Mouse (Mus musculus): ENCODE data around the gene Surf6.
A peak's percentile ranks its signal among the peaks of the same experiment; 100 is the strongest.
"Not testable (repeated sequence)": the region's sequence is repeated elsewhere in the genome, so short reads cannot be mapped to it uniquely, and the experiment has no call there.

Gene Surf6

DNA sequence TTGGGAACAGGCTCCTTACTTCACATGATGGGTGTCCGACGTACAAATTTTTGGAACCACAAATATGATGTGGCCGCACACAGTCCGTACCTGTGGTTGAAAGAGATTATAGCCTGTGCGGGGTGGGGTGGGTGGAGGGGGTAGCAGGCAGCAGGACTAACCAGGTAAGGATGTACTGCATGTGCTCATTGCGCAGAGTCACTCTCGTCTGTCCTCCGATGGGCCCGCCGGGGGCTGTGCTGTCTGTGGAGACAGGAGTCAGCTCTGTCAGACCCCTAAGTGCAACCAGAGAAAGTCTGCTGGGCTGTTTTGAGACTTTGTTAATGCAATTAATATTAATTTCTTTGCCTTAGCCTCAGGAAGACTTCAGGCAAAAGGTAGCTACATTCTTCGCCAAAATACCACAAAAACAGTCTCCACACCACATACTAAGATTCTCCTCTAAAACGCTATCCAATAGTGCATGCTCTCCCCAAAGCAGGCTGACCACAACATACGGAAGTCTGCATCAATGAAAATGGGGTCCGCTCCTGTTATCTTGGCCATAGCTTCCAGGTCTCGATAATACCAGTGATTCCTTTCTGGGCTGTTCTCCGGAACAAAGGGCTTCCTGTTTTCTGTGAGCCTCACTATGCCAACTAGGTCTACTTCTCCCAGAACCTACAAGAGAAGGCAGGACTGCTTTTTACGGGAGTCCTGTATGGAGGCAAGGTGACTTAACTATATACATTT, 10.9 kb upstream of the Surf6 start:
- peak; percentile 17 for DNase-seq (ENCODE audit: low read depth)

DNA sequence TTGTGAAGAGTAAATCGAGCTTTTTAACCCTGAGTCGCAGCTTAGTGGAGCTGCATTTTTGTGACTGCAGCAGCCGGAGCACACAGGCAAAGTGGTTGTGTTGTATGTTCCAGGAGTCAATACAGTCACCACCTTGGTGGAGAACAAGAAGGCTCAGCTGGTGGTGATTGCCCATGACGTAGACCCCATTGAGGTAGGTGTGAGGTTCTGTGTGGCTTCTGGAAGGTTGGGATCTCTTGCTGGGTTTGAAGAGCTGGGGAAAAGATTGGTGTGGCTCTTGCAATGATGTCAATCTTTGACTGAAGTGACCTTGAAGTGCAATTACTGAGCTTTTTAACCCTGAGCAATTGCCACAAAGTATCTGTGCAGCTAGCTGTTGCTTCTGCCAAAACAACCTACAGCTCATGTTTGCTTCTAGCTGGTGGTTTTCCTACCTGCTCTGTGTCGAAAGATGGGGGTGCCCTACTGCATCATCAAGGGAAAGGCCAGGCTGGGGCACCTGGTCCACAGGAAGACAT, 9.6 kb upstream of the Surf6 start:
- DNase-seq (ENCODE audit: low read depth) = peak; percentile 39

GRCm38 (mm10) chr2:26910994-26911765, 8.5 kb upstream of the Surf6 start:
- peak; percentile 82 for DNase-seq (ENCODE audit: low read depth)

DNA sequence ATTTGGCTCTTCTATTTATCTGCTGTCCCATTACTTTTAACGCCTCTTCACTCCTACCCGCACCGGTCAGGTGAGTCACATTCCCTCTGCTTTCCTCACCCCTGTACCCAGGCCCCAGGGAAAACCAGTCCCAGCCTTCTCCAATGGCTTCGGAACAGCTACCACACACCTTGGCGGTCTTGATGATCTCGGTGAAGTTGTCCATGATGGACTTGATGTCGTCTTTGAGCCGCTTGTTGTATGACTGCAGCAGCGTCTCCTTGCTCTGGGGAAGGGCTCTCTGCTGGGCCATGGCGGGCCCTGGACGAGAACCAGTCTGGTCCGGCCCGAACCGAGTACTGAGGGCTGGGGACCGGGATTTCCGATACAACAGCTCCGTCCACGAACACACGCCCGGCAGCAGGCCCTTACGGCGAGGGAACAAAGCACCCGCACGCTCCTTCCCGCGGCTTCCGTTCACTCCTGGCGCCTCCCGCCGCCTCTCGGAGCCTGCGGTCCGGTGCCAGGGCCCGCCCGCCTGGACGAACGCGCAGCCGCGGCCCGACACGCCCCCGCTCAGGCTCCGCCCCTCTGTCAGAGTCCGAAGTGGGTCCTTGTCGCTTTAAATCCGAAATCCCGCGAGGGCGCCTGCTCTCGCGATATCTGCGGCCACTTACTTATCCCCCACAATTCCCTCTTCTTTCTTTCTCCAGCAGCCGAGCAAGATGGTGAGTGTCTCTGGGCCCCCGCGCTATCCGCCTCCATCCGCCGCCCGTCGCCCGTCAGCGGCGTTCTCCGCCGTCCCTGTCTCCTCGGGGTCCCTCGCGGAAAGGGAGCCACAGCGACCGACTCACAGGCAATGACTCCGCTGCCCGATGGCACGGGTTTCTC, 7.7 kb upstream of the Surf6 start, which contains the start of the genes Med22 and Rpl7a:
TSS of gene Med22 (minus strand) at position 554 of the 870 bp plus-strand sequence.
TSS of gene Rpl7a (plus strand) at position 641 of the 870 bp plus-strand sequence.
- DNase-seq (ENCODE audit: low read depth) = peak; percentile 100

GRCm38 (mm10) chr2:26909387-26909784, 6.7 kb upstream of the Surf6 start:
- no peak for DNase-seq (ENCODE audit: low read depth)

- peak; percentile 32 for DNase-seq (ENCODE audit: low read depth)
Measured at GRCm38 (mm10) chr2:26908710-26909386, 6.2 kb upstream of the Surf6 start.

DNA sequence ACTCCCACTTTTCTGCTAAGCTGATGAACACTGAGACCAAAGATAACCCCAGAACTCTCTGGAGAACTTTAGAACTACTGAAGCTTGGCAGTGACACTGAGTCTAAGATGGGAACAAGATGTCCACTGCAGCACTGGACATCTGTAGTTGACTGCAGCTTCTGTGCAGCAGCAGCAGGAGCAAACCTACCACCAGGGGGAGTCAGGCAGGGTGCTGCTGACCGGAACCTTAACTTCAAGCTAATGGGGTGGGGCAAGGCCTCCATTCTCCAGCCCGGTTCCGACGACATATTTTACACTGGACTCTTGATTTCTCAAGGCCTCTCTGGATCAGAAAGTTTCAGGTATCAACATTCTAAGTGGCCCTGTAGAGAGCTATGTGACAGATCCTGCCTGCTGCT, 4.4 kb upstream of the Surf6 start:
- DNase-seq (ENCODE audit: low read depth) = peak; percentile 74

DNA sequence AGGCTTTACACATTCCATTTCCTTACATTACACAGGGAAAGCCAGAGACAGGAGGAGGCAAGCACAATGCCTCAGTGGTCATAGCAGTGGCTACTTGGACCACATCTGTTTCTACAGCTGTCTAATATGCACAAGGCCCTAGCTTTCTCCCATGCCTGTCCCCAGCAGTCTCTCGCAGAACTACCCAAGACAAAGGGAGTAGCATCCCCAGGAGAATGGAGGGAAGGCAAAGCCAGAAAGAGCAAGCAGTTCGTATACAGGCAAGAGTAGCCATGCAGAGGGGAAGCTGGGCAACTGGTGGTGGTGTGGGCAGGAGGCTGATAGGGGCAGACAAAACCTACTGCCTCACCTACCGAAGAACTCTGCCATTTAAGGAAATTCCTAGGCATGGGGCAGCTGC, 3.8 kb upstream of the Surf6 start:
- DNase-seq (ENCODE audit: low read depth) = no peak

GRCm38 (mm10) chr2:26905936-26906335, 3.3 kb upstream of the Surf6 start:
- DNase-seq (ENCODE audit: low read depth) = no peak

DNA sequence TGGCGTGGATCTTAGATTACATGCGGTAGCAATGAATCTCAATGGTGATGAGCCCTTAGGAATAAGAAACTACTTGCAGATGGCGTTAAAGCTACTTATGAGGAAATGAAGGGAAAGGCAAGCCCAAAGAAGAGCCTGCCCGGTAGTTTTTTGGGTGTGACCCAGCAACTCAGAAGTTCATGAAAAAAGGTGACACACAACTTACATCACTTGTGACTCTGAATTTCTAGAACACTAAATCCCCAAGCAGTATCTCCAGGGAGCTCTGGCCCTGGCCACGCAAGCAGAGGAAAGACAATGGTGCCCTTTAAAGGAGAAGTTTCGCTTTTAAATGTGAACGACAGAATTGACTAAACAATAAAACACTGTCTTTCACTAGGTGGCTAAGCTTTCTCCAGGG, 632 bp upstream of the Surf6 start:
- DNase-seq (ENCODE audit: low read depth) = no peak

DNA sequence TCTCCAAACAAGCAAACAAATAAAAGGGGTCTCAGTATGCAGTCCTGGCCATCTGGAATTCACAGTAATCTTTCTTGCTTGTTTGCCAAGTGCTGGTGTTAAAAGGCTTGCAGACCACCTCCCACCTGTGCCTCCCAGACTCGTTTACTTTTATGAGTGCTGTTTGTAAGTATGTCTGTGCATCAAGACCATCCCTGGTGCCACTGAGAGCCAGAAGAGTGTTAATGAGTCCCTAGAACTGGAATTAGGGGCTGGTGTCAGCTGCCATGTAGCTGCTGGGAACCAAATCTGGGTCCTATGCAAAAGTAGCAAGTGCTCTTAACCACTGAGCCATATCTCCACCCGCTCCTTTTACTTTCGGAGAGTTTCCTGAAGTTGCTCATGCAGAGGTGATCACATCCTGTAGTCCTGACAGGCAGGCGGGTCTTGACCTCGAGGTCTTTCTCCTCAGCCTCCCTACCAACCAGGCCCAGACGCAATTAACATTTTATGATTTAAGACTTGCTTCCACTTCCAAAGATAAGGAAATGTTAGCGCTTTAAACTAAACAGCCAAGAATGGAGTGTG, 762 bp downstream of the Surf6 start:
- DNase-seq (ENCODE audit: low read depth) = no peak

GRCm38 (mm10) chr2:26900731-26901130, 1.9 kb downstream of the Surf6 start:
- no peak for DNase-seq (ENCODE audit: low read depth)

- DNase-seq (ENCODE audit: low read depth) = no peak
Measured at GRCm38 (mm10) chr2:26895898-26896297, 6.8 kb downstream of the Surf6 start.

GRCm38 (mm10) chr2:26886170-26886569, 16.5 kb downstream of the Surf6 start:
- DNase-seq (ENCODE audit: low read depth) = not testable (repeated sequence)

GRCm38 (mm10) chr2:26885541-26885940, 17.1 kb downstream of the Surf6 start:
- DNase-seq (ENCODE audit: low read depth) = not testable (repeated sequence)

DNA sequence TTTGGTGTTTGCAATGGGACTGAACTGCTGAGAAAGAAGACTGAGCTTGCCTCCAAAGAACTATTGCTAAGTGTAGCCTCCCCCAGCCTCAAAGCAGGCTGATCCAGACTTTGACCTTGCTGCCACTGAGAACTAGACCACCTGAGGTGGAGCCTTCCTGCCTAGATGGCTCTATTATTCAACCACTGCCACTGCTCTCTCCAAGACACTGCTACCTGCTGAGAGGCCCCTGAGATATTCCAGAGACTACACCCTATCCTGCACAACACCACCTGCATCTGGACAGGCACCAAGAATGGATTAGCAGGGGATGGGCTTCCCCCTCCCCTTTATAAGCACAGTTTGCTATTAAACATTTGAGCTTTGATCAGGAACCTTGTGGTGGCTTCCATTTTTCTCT, 24.1 kb downstream of the Surf6 start:
- no peak for DNase-seq (ENCODE audit: low read depth)

DNA sequence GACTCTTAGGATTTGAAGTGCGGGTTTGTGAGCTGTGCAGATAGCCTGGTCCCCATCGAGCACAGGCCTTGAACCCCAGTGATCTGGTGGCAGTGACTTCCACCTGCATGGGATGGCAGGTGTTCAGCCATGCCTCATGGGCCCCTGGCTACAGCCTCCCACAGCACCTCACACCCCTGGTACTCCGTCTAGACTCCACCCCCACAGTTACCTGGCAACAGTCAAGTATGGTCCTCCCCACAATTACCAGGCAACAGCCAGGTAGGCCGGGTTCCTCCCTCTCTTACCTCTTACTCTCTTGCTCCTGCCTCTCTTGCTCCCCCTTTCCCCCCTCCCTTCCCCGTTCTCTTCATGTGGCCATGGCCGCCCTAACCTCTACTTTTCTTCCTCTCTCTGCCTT, 32.0 kb downstream of the Surf6 start:
- DNase-seq (ENCODE audit: low read depth) = no peak

DNA sequence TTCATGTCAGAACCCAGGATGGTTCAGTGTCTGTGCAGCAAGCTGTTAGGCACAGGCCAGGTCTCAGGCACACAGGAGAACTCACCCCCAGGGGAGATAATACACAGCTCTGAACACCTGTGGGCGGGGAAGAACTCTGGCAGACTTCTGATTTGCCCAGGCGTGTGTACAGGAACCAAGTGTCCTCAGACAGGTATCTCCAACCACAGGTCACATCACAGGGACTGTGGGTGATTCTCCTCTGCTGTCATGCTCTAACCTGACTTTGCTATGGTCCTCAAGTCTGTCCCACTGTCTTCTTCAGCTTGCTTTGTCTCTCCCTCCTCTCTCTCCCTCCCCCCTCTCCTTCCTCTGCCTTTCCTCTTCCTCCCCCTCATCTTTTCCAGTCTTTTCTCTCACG, 37.8 kb downstream of the Surf6 start, which contains the start of gene Abo:
TSS of gene Abo (minus strand) at position 101 of the 400 bp plus-strand sequence.
- no peak for DNase-seq (ENCODE audit: low read depth)

GRCm38 (mm10) chr2:26862856-26863255, 39.8 kb downstream of the Surf6 start:
- no peak for DNase-seq (ENCODE audit: low read depth)

DNA sequence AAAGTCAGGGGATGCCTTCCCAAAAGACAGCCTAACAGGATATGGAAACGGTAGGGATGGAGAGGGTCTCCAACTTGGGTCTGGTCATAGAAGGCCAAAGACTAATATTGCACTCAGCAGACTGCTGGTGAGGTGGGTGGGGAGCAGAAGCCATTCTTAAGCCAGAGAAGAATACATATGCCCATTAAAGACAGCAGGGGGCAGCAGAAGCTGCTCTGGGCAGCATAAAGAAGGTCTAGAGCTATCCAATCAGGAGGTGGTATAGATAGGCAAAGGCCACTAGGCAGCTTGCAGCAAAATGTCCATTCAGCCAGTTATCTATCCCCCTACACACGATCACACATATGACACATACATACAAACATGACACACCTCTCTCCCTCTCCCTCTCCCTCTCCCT, 55.0 kb downstream of the Surf6 start:
- peak; percentile 53 for DNase-seq (ENCODE audit: low read depth)

Data from induced T-regulatory cell, adult 2 months (primary cell).